ENCODE assay signal across 8 mouse cellular contexts in genomic region chr4:62619232-62619964, GRCm38 (mm10). TPM values are rescaled to one million over a fixed set of nuclear protein-coding genes. Genes with fewer than 3 reads are reported as not detected.
DNase-seq lines count a peak whose midpoint lies in the region; ATAC-seq and TF ChIP-seq lines count a peak whose summit lies in the region.
"Had no signal": no experiment of that assay in that cellular context is flagged by ENCODE, and none has a peak within 500 bp of the region (broad histone marks: within the 10 kb centered on the region; RNA-seq: fewer than 3 reads in every experiment).

No protein-coding gene starts in this region.

- H3K9ac ChIP-seq in heart, embryonic 11.5 days (ENCODE audit: low read depth, low read length), result peak overlapping the region; percentile 69
- peak overlapping the region; percentile 32 for H3K9ac ChIP-seq in lung, embryonic 14.5 days
- no peak overlapping the region for H3K9ac ChIP-seq in stomach, embryonic 15.5 days

- no peaks in the 10 kb centered on the region for H3K36me3 ChIP-seq in E14TG2a.4 (ENCODE audit: insufficient read depth, low read length)
- no peaks in the 10 kb centered on the region for H3K36me3 ChIP-seq in heart, embryonic 11.5 days (ENCODE audit: control insufficient read depth, insufficient read depth, low read length)
- H3K36me3 ChIP-seq in lung, embryonic 14.5 days (ENCODE audit: insufficient read depth), result no peaks in the 10 kb centered on the region
- H3K36me3 ChIP-seq in stomach, embryonic 15.5 days, result no peaks in the 10 kb centered on the region

- ATAC-seq in heart, embryonic 11.5 days (replicated peaks; ENCODE audit: insufficient number of reproducible peaks, low FRiP score, low TSS enrichment), result peak; percentile 78
- peak; percentile 85 for ATAC-seq in lung, embryonic 14.5 days (ENCODE audit: insufficient read depth)
- ATAC-seq in stomach, embryonic 15.5 days (ENCODE audit: insufficient read depth, low FRiP score, low read depth), result peak; percentile 38; the same call in 1 of the 2 replicates

- H3K27me3 ChIP-seq in E14TG2a.4 (ENCODE audit: insufficient read depth, low read length), result peaks cover 18% of the 10 kb centered on the region
- peaks cover 49% of the 10 kb centered on the region for H3K27me3 ChIP-seq in heart, embryonic 11.5 days (ENCODE audit: control insufficient read depth, insufficient read depth, low read length)
- no peaks in the 10 kb centered on the region for H3K27me3 ChIP-seq in lung, embryonic 14.5 days (ENCODE audit: insufficient read depth, low read length)
- H3K27me3 ChIP-seq in stomach, embryonic 15.5 days (replicated peaks), result no peaks in the 10 kb centered on the region

- DNase-seq in adrenal gland, postnatal 25 days, result peak; percentile 47
- peak; percentile 63 to 80 for DNase-seq in kidney, adult 8-10 months
- DNase-seq in lung, embryonic 14.5 days, result peak; percentile 72
- DNase-seq in embryo, embryonic 11 days, result no peak

- 17% methylated on average over 16 of the region's 16 CpGs for WGBS in heart, embryonic 11.5 days (ENCODE audit: insufficient replicate concordance)
- 31% methylated on average over 16 of the region's 16 CpGs for WGBS in lung, embryonic 14.5 days
- 44% methylated on average over 16 of the region's 16 CpGs for WGBS in stomach, embryonic 15.5 days

- peak overlapping the region; percentile 50 for H3K4me2 ChIP-seq in heart, embryonic 11.5 days
- H3K4me2 ChIP-seq in lung, embryonic 14.5 days, result peak overlapping the region; percentile 52; the same call in 1 of the 2 replicates
- no peak overlapping the region for H3K4me2 ChIP-seq in stomach, embryonic 15.5 days

- peaks cover 30% of the 10 kb centered on the region for H3K4me1 ChIP-seq in E14TG2a.4 (replicated peaks; ENCODE audit: low read depth, low read length)
- peaks cover 25% of the 10 kb centered on the region for H3K4me1 ChIP-seq in heart, embryonic 11.5 days (ENCODE audit: control insufficient read depth, insufficient read depth, low read length)
- peaks cover under 1% of the 10 kb centered on the region; the same call in 1 of the 2 replicates for H3K4me1 ChIP-seq in lung, embryonic 14.5 days (ENCODE audit: insufficient read depth)
- H3K4me1 ChIP-seq in stomach, embryonic 15.5 days, result peaks cover 24% of the 10 kb centered on the region; the same call in 1 of the 2 replicates

- H3K9me3 ChIP-seq in E14TG2a.4 (ENCODE audit: low read length), result no peaks in the 10 kb centered on the region
- H3K9me3 ChIP-seq in heart, embryonic 11.5 days (replicated peaks; ENCODE audit: control insufficient read depth, low read length), result no peaks in the 10 kb centered on the region
- H3K9me3 ChIP-seq in lung, embryonic 14.5 days (ENCODE audit: low read depth, low read length), result no peaks in the 10 kb centered on the region
- H3K9me3 ChIP-seq in stomach, embryonic 15.5 days, result no peaks in the 10 kb centered on the region

- no peak for TF ChIP-seq CTCF in E14TG2a.4 (conservative IDR thresholded peaks at IDR 0.05; ENCODE audit: low read length)
- TF ChIP-seq CTCF in lung, embryonic 14.5 days (IDR thresholded peaks at IDR 0.05; ENCODE audit: low read depth), result no peak

- peak overlapping the region; percentile 65 for H3K4me3 ChIP-seq in E14TG2a.4 (replicated peaks; ENCODE audit: low read length)
- H3K4me3 ChIP-seq in heart, embryonic 11.5 days (ENCODE audit: low read depth, low read length), result peak overlapping the region; percentile 45
- peak overlapping the region; percentile 29 for H3K4me3 ChIP-seq in lung, embryonic 14.5 days (ENCODE audit: low read depth, low read length)
- H3K4me3 ChIP-seq in stomach, embryonic 15.5 days (replicated peaks), result peak overlapping the region; percentile 16; the same call in 1 of the 2 replicates
- H3K4me3 ChIP-seq: myocyte had no signal

- peak overlapping the region; percentile 89 for H3K27ac ChIP-seq in heart, embryonic 11.5 days (ENCODE audit: low read depth, low read length)
- H3K27ac ChIP-seq in lung, embryonic 14.5 days (ENCODE audit: low read depth), result peak overlapping the region; percentile 83
- peak overlapping the region; percentile 42; the same call in 1 of the 2 replicates for H3K27ac ChIP-seq in stomach, embryonic 15.5 days

RNA-seq across cellular contexts. Expression of gene Rgs3, which starts 59.8 kb away (rescaled TPM):
- 31.5 TPM in 2 replicates for total RNA-seq in adrenal gland, postnatal 25 days (2021)
- 49.8 and 54.3 TPM in 2 replicates for polyA plus RNA-seq in heart, embryonic 11.5 days (2014; fragmentation: Nextera tagmentation; extraction: Ambion mirVana)
- 37.0 and 39.0 TPM in 2 replicates for polyA plus RNA-seq in lung, embryonic 14.5 days (2014; fragmentation: Nextera tagmentation; extraction: Ambion mirVana)
- 46.8 and 48.0 TPM in 2 replicates for polyA plus RNA-seq in stomach, embryonic 15.5 days (2015; fragmentation: Nextera tagmentation; extraction: Ambion mirVana)
